Mouse (Mus musculus) forebrain, embryonic 10.5 days (tissue): ENCODE measurements around the gene B3gnt2. TPM values are rescaled to one million over a fixed set of nuclear protein-coding genes. Genes with fewer than 3 reads are reported as not detected.

ENCODE experiments used
- polyA plus RNA-seq: library from polyadenylated mRNA; unstranded; fragments of >200 nt; fragmentation: Nextera tagmentation; extraction: Ambion mirVana; gene quantifications from 2 replicates; pipeline ENCODE4 v1.2.1, GENCODE M21; 2016

The B3gnt2 gene
- polyA plus RNA-seq, 1 experiment from 2014 or later: 1.7 TPM

Other genes with a start within 250 kb of the B3gnt2 start
- gene Zrsr1, start 111.0 kb upstream of the B3gnt2 start, polyA plus RNA-seq: 2.4 and 2.8 TPM in 2 replicates
- 4.3 and 4.4 TPM in 2 replicates for gene Gm28048, start 121.1 kb upstream of the B3gnt2 start, polyA plus RNA-seq
- 385 and 388 TPM in 2 replicates for gene Commd1, start 121.4 kb upstream of the B3gnt2 start, polyA plus RNA-seq
- 422 and 434 TPM in 2 replicates for gene Cct4, start 129.6 kb upstream of the B3gnt2 start, polyA plus RNA-seq
- gene Fam161a, start 146.6 kb upstream of the B3gnt2 start, polyA plus RNA-seq: 1.8 and 2.2 TPM in 2 replicates